Mouse (Mus musculus): Measurements from ENCODE around the gene Gm7697.
"Not testable (repeated sequence)": the region's sequence is repeated elsewhere in the genome, so short reads cannot be mapped to it uniquely, and the experiment has no call there.

DNA sequence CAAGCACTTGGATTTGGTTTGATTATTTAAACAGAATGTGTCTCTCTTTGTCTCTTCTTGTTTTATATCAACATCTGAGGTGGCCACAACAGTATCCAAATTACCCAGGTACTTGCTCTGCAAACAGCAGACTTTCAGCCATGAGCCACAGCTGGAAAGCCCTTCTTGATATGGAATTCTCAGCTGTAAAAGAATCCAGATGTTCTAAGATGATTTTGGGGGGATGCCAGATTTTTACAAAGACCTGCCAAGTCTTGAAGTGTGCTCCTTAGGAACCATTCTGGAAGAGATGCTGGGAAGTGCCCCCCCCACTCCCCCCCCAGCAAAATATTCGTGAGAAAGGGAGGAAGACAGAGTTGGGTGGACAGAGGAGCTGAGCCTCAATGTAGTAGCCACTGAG lies 17.6 kb upstream of the Gm7697 start:
- not testable (repeated sequence) for TF ChIP-seq POLR2A (IDR thresholded peaks at IDR 0.05; ENCODE audit: low read depth, low read length); CTCF (conservative IDR thresholded peaks at IDR 0.05; ENCODE audit: insufficient read depth, insufficient read length, low read depth, low read length)
